Mouse (Mus musculus) neural tube, embryonic 11.5 days (tissue): ENCODE measurements around the gene Prrx1. TPM values are rescaled to one million over a fixed set of nuclear protein-coding genes. Genes with fewer than 3 reads are reported as not detected.

ENCODE experiments used
- ATAC-seq: fragments of 200-750 bp; cut with Nextera tagmentation; 2 replicates; pipeline ENCODE4 v1.8.0; 2017; ENCODE audit warnings: moderate number of reproducible peaks, mild to moderate bottlenecking, moderate TSS enrichment, moderate library complexity; ENCODE audit not compliant: insufficient read depth, low FRiP score, low TSS enrichment
- DNase-seq: peaks from one replicate; pipeline ENCODE4 v3.0.0-alpha.2; 2015; ENCODE audit warnings: low spot score
- H3K27ac ChIP-seq: fragments of 300-500 bp; sonication (generic); 2 replicates; pipeline ENCODE4 v1.5.1; 2014; ENCODE audit warnings: low read depth, mild to moderate bottlenecking, low read length
- H3K27me3 ChIP-seq: fragments of 300-500 bp; sonication (generic); 2 replicates; pipeline ENCODE4 v1.6.1; 2014; ENCODE audit warnings: mild to moderate bottlenecking, low read length, mixed read lengths; ENCODE audit not compliant: control insufficient read depth, insufficient read depth
- H3K36me3 ChIP-seq: fragments of 300-500 bp; sonication (generic); 2 replicates; pipeline ENCODE4 v1.6.1; 2014; ENCODE audit warnings: mild to moderate bottlenecking, low read length, moderate library complexity, mixed read lengths; ENCODE audit not compliant: control insufficient read depth, insufficient read depth
- H3K4me1 ChIP-seq: fragments of 300-500 bp; sonication (generic); 2 replicates; pipeline ENCODE4 v1.6.1; 2014; ENCODE audit warnings: low read length, mixed read lengths; ENCODE audit not compliant: control insufficient read depth, insufficient read depth
- H3K4me2 ChIP-seq: fragments of 300-500 bp; sonication (generic); 2 replicates; pipeline ENCODE4 v1.6.1; 2014; ENCODE audit warnings: low read depth, mild to moderate bottlenecking, moderate library complexity
- H3K4me3 ChIP-seq: fragments of 300-500 bp; sonication (generic); 2 replicates; pipeline ENCODE4 v1.5.1; 2014; ENCODE audit warnings: low read depth, low read length
- H3K9ac ChIP-seq: fragments of 300-500 bp; sonication (generic); 2 replicates; pipeline ENCODE4 v1.6.1; 2014; ENCODE audit warnings: mild to moderate bottlenecking, low read length
- H3K9me3 ChIP-seq: fragments of 300-500 bp; sonication (generic); 2 replicates; pipeline ENCODE4 v1.6.1; 2016; ENCODE audit warnings: low read length; ENCODE audit not compliant: control insufficient read depth
- WGBS: fragments of 180-500 bp; shearing (Covaris S2); extraction: QIAGEN DNeasy Blood & Tissue Kit; methylation state at CpG from one replicate; pipeline ENCODE4 v1.1.7; 2014; 5-methylcytosine and 5-hydroxymethylcytosine counted together
- polyA plus RNA-seq: library from polyadenylated mRNA; unstranded; fragments of >200 nt; fragmentation: Nextera tagmentation; extraction: Ambion mirVana; gene quantifications from 2 replicates; pipeline ENCODE4 v1.2.1, GENCODE M21; 2014

The Prrx1 gene
- polyA plus RNA-seq, 1 experiment from 2014 or later = 30.7 TPM

- no peak for DNase-seq
- Histone ChIP-seq H3K4me2 (no peak overlapping the region), H3K9ac (no peak overlapping the region), H3K9me3 (no peaks in the 10 kb centered on the region), H3K4me1 (peaks cover 3% of the 10 kb centered on the region; the same call in 1 of the 2 replicates), H3K4me3 (no peak overlapping the region), H3K27me3 (peaks cover 46% of the 10 kb centered on the region), H3K27ac (no peak overlapping the region), H3K36me3 (no peaks in the 10 kb centered on the region)
- ATAC-seq = no peak
- WGBS = 4% methylated on average over 11 of the region's 11 CpGs
Observed at GRCm38 (mm10) chr1:163307706-163308105, 5.8 kb downstream of the Prrx1 start.

- H3K4me3 ChIP-seq = no peak overlapping the region
- WGBS = 36% methylated on average over 1 of the region's 1 CpGs
- H3K36me3 ChIP-seq = no peaks in the 10 kb centered on the region
- no peak overlapping the region for H3K27ac ChIP-seq
- H3K9ac ChIP-seq = no peak overlapping the region
- no peak for DNase-seq
- peaks cover 28% of the 10 kb centered on the region for H3K27me3 ChIP-seq
- no peak overlapping the region for H3K4me2 ChIP-seq
- no peak for ATAC-seq
- no peaks in the 10 kb centered on the region for H3K4me1 ChIP-seq
- no peaks in the 10 kb centered on the region for H3K9me3 ChIP-seq
Observed at GRCm38 (mm10) chr1:163305956-163306355, 7.6 kb downstream of the Prrx1 start.

GRCm38 (mm10) chr1:163304837-163305236 lies 8.7 kb downstream of the Prrx1 start:
- no peak for DNase-seq
- Histone ChIP-seq H3K9ac (no peak overlapping the region), H3K4me2 (no peak overlapping the region), H3K9me3 (no peaks in the 10 kb centered on the region), H3K4me3 (no peak overlapping the region), H3K27me3 (peaks cover 22% of the 10 kb centered on the region), H3K27ac (no peak overlapping the region), H3K4me1 (no peaks in the 10 kb centered on the region), H3K36me3 (no peaks in the 10 kb centered on the region)
- no peak for ATAC-seq
- WGBS = 93% methylated on average over 3 of the region's 3 CpGs

GRCm38 (mm10) chr1:163302292-163302691 lies 11.2 kb downstream of the Prrx1 start:
- Histone ChIP-seq H3K9ac (no peak overlapping the region), H3K27me3 (peaks cover 4% of the 10 kb centered on the region; the same call in 1 of the 2 replicates), H3K4me2 (no peak overlapping the region), H3K36me3 (no peaks in the 10 kb centered on the region), H3K27ac (no peak overlapping the region), H3K4me3 (no peak overlapping the region), H3K4me1 (no peaks in the 10 kb centered on the region), H3K9me3 (no peaks in the 10 kb centered on the region)
- WGBS = 43% methylated on average over 6 of the region's 6 CpGs
- ATAC-seq (no peak), DNase-seq (no peak)

GRCm38 (mm10) chr1:163293152-163293551 lies 20.4 kb downstream of the Prrx1 start:
- H3K4me2 ChIP-seq = no peak overlapping the region
- H3K4me3 ChIP-seq = no peak overlapping the region
- ATAC-seq (no peak), DNase-seq (no peak)
- H3K27ac ChIP-seq = no peak overlapping the region
- WGBS = 86% methylated on average over 4 of the region's 4 CpGs
- no peaks in the 10 kb centered on the region for H3K9me3 ChIP-seq
- no peaks in the 10 kb centered on the region for H3K4me1 ChIP-seq
- H3K9ac ChIP-seq = no peak overlapping the region
- no peaks in the 10 kb centered on the region for H3K27me3 ChIP-seq
- no peaks in the 10 kb centered on the region for H3K36me3 ChIP-seq

GRCm38 (mm10) chr1:163291925-163292324 lies 21.6 kb downstream of the Prrx1 start:
- no peak overlapping the region for H3K4me2 ChIP-seq
- no peak for ATAC-seq
- H3K4me1 ChIP-seq = no peaks in the 10 kb centered on the region
- 92% methylated on average over 2 of the region's 2 CpGs for WGBS
- no peak for DNase-seq
- H3K36me3 ChIP-seq = no peaks in the 10 kb centered on the region
- H3K9ac ChIP-seq = no peak overlapping the region
- no peak overlapping the region for H3K27ac ChIP-seq
- H3K9me3 ChIP-seq = no peaks in the 10 kb centered on the region
- no peak overlapping the region for H3K4me3 ChIP-seq
- no peaks in the 10 kb centered on the region for H3K27me3 ChIP-seq

GRCm38 (mm10) chr1:163289131-163289530 lies 24.4 kb downstream of the Prrx1 start:
- Histone ChIP-seq H3K27me3 (no peaks in the 10 kb centered on the region), H3K4me3 (no peak overlapping the region), H3K4me1 (no peaks in the 10 kb centered on the region), H3K9ac (no peak overlapping the region), H3K9me3 (no peaks in the 10 kb centered on the region), H3K27ac (no peak overlapping the region), H3K4me2 (no peak overlapping the region), H3K36me3 (no peaks in the 10 kb centered on the region)
- 81% methylated on average over 7 of the region's 7 CpGs for WGBS
- DNase-seq (no peak), ATAC-seq (no peak)

- Histone ChIP-seq H3K27me3 (no peaks in the 10 kb centered on the region), H3K4me2 (no peak overlapping the region), H3K36me3 (no peaks in the 10 kb centered on the region), H3K27ac (no peak overlapping the region), H3K9ac (no peak overlapping the region), H3K4me3 (no peak overlapping the region), H3K9me3 (no peaks in the 10 kb centered on the region), H3K4me1 (no peaks in the 10 kb centered on the region)
- WGBS = 56% methylated on average over 1 of the region's 1 CpGs
- no peak for ATAC-seq
- DNase-seq = no peak
Observed at GRCm38 (mm10) chr1:163285539-163285938, 28.0 kb downstream of the Prrx1 start.

GRCm38 (mm10) chr1:163285136-163285535 lies 28.4 kb downstream of the Prrx1 start:
- no peaks in the 10 kb centered on the region for H3K9me3 ChIP-seq
- H3K9ac ChIP-seq = no peak overlapping the region
- no peaks in the 10 kb centered on the region for H3K36me3 ChIP-seq
- WGBS = 50% methylated on average over 3 of the region's 3 CpGs
- DNase-seq (no peak), ATAC-seq (no peak)
- H3K4me3 ChIP-seq = no peak overlapping the region
- H3K27me3 ChIP-seq = no peaks in the 10 kb centered on the region
- no peak overlapping the region for H3K4me2 ChIP-seq
- no peaks in the 10 kb centered on the region; the same call in 1 of the 2 replicates for H3K4me1 ChIP-seq
- H3K27ac ChIP-seq = no peak overlapping the region
